Mouse (Mus musculus): ENCODE measurements around the gene Dhrs7b. TPM values are rescaled to one million over a fixed set of nuclear protein-coding genes. Genes with fewer than 3 reads are reported as not detected.
"Not testable (repeated sequence)": the region's sequence is repeated elsewhere in the genome, so short reads cannot be mapped to it uniquely, and the experiment has no call there.

Dhrs7b gene
- polyA plus RNA-seq, 1 experiment from 2014 or later: 20.2 TPM

GRCm38 (mm10) chr11:60871409-60871808 is 41.0 kb downstream of the Dhrs7b start:
- no peak for ATAC-seq (ENCODE audit: insufficient read depth)
- no peaks in the 10 kb centered on the region for H3K9me3 ChIP-seq (replicated peaks)
- peaks cover 50% of the 10 kb centered on the region for H3K4me1 ChIP-seq (replicated peaks)
- no peak overlapping the region for H3K27ac ChIP-seq (replicated peaks)
- H3K27me3 ChIP-seq: no peaks in the 10 kb centered on the region
- H3K36me3 ChIP-seq (replicated peaks): peaks cover 18% of the 10 kb centered on the region
- WGBS (ENCODE audit: insufficient replicate concordance): 75% methylated on average over 4 of the region's 4 CpGs
- no peak overlapping the region for H3K9ac ChIP-seq
- H3K4me3 ChIP-seq (replicated peaks): no peak overlapping the region
- H3K4me2 ChIP-seq: no peak overlapping the region

GRCm38 (mm10) chr11:60873101-60873500 is 42.7 kb downstream of the Dhrs7b start:
- Histone ChIP-seq H3K27me3 (no peaks in the 10 kb centered on the region), H3K4me1 (replicated peaks) (peaks cover 56% of the 10 kb centered on the region), H3K9me3 (replicated peaks) (no peaks in the 10 kb centered on the region), H3K9ac (no peak overlapping the region), H3K27ac (replicated peaks) (no peak overlapping the region), H3K36me3 (replicated peaks) (peaks cover 14% of the 10 kb centered on the region; the same call in 1 of the 2 replicates), H3K4me2 (no peak overlapping the region), H3K4me3 (replicated peaks) (no peak overlapping the region)
- WGBS (ENCODE audit: insufficient replicate concordance): 74% methylated on average over 6 of the region's 6 CpGs
- no peak for ATAC-seq (ENCODE audit: insufficient read depth)

DNA sequence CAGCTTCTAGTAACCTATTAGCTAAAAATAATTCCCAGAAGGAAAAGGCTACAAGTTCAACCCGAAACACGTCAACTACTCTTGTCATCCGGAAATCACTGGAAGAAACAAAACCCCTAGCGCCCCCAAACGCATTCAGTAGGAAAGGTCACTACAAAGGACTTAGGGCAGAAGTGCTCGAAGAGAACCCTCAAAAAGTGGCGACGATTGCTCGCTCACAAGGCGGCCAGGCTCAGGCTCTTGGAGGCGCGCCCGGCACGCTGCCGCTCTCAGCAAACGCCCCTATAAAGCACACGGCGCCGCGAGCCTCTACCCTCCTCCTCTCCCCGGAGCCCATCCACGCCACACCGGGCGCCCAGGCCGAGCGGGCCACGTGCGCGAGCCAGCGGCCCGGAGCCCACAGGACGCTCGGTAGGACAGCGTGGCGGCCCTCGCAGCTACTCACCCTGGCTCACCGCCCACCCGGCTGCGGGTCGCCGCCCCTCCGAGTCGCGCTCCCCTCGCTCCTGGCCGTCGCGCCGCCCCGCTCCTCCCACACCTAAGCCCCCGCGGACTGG is 47.7 kb downstream of the Dhrs7b start:
- H3K36me3 ChIP-seq (replicated peaks): 0 out of 2 replicates have a peak, but pooled peaks cover 3% of the 10 kb centered on the region
- under 1% methylated on average over 52 of the region's 52 CpGs for WGBS (ENCODE audit: insufficient replicate concordance)
- peak; percentile 64 for ATAC-seq (ENCODE audit: insufficient read depth)
- H3K4me1 ChIP-seq (replicated peaks): peaks cover 66% of the 10 kb centered on the region
- H3K9me3 ChIP-seq (replicated peaks): no peaks in the 10 kb centered on the region
- H3K4me2 ChIP-seq: peak overlapping the region; percentile 87
- peak overlapping the region; percentile 91 for H3K4me3 ChIP-seq (replicated peaks)
- peak overlapping the region; percentile 92 for H3K9ac ChIP-seq
- H3K27ac ChIP-seq (replicated peaks): peak overlapping the region; percentile 90
- H3K27me3 ChIP-seq: no peaks in the 10 kb centered on the region

DNA sequence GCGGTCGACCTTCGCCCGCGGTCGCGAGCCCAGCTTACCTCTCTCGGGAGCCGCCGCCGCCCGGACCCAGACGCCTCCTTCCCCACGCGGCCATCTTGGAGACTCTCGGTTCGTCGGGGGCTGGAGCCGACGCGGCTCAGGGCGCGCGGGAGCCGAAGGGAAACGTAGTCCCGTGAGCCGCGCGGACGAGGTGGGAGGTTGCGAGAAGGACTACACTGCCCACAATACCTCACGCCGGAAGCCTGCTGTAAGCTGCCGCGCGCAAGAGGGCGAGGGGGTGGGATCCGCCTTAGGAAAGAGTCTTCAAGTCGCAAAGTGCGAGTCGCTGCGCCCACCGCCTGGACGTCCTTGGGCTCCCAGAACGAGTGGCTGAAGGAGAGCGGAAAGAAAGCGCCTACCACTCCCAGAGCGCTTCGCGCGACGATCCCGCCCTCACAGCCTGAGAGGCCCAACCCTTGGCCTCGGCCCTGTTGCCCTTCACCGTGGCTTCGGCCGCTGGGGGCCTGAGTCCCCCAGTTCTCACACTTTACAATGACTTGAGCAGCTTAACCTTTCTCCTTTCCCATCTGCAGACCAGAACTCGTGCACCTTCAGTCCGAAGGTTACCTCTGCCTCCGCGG is 48.4 kb downstream of the Dhrs7b start, which contains the start of gene Tmem11:
TSS of gene Tmem11 (minus strand) at position 598 of the 620 bp plus-strand sequence.
- WGBS (ENCODE audit: insufficient replicate concordance): under 1% methylated on average over 62 of the region's 62 CpGs
- H3K4me1 ChIP-seq (replicated peaks): peaks cover 59% of the 10 kb centered on the region
- peak; percentile 99 for ATAC-seq (ENCODE audit: insufficient read depth)

DNA sequence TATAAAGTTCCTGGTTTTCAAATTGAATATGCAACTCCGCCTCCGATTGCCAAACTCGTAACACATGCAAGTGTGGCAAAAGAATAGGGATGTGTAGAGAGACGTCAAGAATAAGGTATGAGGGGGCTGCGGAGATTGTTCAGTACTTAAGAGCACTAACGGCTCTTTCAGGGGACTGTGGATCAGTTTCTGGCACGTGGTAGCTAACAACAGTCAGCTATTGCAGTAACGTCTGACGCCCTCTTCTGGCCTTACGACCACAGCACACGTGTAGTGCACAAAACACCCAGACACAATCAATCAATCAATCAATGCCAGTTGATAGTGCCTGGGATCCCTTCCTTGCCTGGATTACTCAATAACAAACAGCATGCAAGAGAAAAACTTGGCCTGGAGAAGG is 49.0 kb downstream of the Dhrs7b start:
- H3K9ac ChIP-seq: peak overlapping the region; percentile 92
- no peaks in the 10 kb centered on the region for H3K27me3 ChIP-seq
- 0 out of 2 replicates have a peak, but pooled peaks cover 3% of the 10 kb centered on the region for H3K36me3 ChIP-seq (replicated peaks)
- H3K4me1 ChIP-seq (replicated peaks): peaks cover 53% of the 10 kb centered on the region
- 1% methylated on average over 11 of the region's 11 CpGs for WGBS (ENCODE audit: insufficient replicate concordance)
- H3K4me2 ChIP-seq: peak overlapping the region; percentile 87
- H3K27ac ChIP-seq (replicated peaks): peak overlapping the region; percentile 90
- H3K4me3 ChIP-seq (replicated peaks): peak overlapping the region; percentile 91
- no peaks in the 10 kb centered on the region for H3K9me3 ChIP-seq (replicated peaks)
- ATAC-seq (ENCODE audit: insufficient read depth): no peak

More for the DNA sequence above, 48.4 kb downstream of the Dhrs7b start, which contains the start of gene Tmem11:
- H3K9ac ChIP-seq: peak within 1 kb of the TSS; percentile 92
- peak within 1 kb of the TSS; percentile 87 for H3K4me2 ChIP-seq
- H3K27me3 ChIP-seq: no peaks in the 10 kb centered on the region
- H3K27ac ChIP-seq (replicated peaks): peak within 1 kb of the TSS; percentile 90
- peak within 1 kb of the TSS; percentile 91 for H3K4me3 ChIP-seq (replicated peaks)
- 0 out of 2 replicates have a peak, but pooled peaks cover 3% of the 10 kb centered on the region for H3K36me3 ChIP-seq (replicated peaks)
- H3K9me3 ChIP-seq (replicated peaks): no peaks in the 10 kb centered on the region

- H3K27me3 ChIP-seq: 0 out of 2 replicates have a peak, but pooled peaks cover 3% of the 10 kb centered on the region
- no peak overlapping the region for H3K9ac ChIP-seq
- peaks cover 42% of the 10 kb centered on the region for H3K4me1 ChIP-seq (replicated peaks)
- H3K36me3 ChIP-seq (replicated peaks): 0 out of 2 replicates have a peak, but pooled peaks cover 3% of the 10 kb centered on the region
- no peaks in the 10 kb centered on the region for H3K9me3 ChIP-seq (replicated peaks)
- ATAC-seq (ENCODE audit: insufficient read depth): no peak
- no peak overlapping the region for H3K27ac ChIP-seq (replicated peaks)
- 87% methylated on average over 4 of the region's 4 CpGs for WGBS (ENCODE audit: insufficient replicate concordance)
- H3K4me2 ChIP-seq: no peak overlapping the region
- no peak overlapping the region for H3K4me3 ChIP-seq (replicated peaks)
Measured at GRCm38 (mm10) chr11:60880559-60880958, 50.1 kb downstream of the Dhrs7b start.

- no peak overlapping the region for H3K4me2 ChIP-seq
- ATAC-seq (ENCODE audit: insufficient read depth): no peak
- peaks cover 23% of the 10 kb centered on the region for H3K4me1 ChIP-seq (replicated peaks)
- H3K27me3 ChIP-seq: 0 out of 2 replicates have a peak, but pooled peaks cover 3% of the 10 kb centered on the region
- H3K9ac ChIP-seq: no peak overlapping the region
- 55% methylated on average over 3 of the region's 3 CpGs for WGBS (ENCODE audit: insufficient replicate concordance)
- no peak overlapping the region for H3K4me3 ChIP-seq (replicated peaks)
- no peaks in the 10 kb centered on the region for H3K9me3 ChIP-seq (replicated peaks)
- H3K27ac ChIP-seq (replicated peaks): no peak overlapping the region
- no peaks in the 10 kb centered on the region for H3K36me3 ChIP-seq (replicated peaks)
Measured at GRCm38 (mm10) chr11:60882386-60882785, 52.0 kb downstream of the Dhrs7b start.

DNA sequence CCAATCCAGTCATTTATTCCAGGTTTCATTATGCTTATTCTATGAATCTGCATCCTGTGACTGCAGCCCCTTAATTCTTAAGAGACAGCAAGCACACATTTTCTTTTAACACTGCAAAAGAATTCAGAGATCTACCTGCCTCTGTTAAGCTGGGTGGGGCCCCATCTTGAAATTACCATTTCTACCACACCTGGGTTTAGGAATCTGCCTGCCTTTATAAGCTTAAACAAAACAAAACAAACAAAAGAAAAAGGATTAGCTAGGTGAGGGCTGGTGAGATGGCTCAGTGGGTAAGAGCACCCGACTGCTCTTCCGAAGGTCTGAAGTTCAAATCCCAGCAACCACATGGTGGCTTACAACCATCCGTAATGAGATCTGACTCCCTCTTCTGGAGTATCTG is 56.6 kb downstream of the Dhrs7b start:
- not testable (repeated sequence) for H3K4me2 ChIP-seq; H3K9ac ChIP-seq; H3K27ac ChIP-seq (replicated peaks); H3K4me1 ChIP-seq (replicated peaks); H3K36me3 ChIP-seq (replicated peaks); ATAC-seq (ENCODE audit: insufficient read depth); H3K27me3 ChIP-seq; H3K4me3 ChIP-seq (replicated peaks); H3K9me3 ChIP-seq (replicated peaks)
- WGBS (ENCODE audit: insufficient replicate concordance): 82% methylated on average over 3 of the region's 3 CpGs

GRCm38 (mm10) chr11:60889861-60890260 is 59.4 kb downstream of the Dhrs7b start:
- no peak overlapping the region for H3K9ac ChIP-seq
- no peaks in the 10 kb centered on the region for H3K4me1 ChIP-seq (replicated peaks)
- H3K36me3 ChIP-seq (replicated peaks): no peaks in the 10 kb centered on the region
- H3K4me2 ChIP-seq: no peak overlapping the region
- no peaks in the 10 kb centered on the region for H3K9me3 ChIP-seq (replicated peaks)
- H3K27ac ChIP-seq (replicated peaks): no peak overlapping the region
- 33% methylated on average over 2 of the region's 2 CpGs for WGBS (ENCODE audit: insufficient replicate concordance)
- H3K4me3 ChIP-seq (replicated peaks): no peak overlapping the region
- 0 out of 2 replicates have a peak, but pooled peaks cover 3% of the 10 kb centered on the region for H3K27me3 ChIP-seq
- no peak for ATAC-seq (ENCODE audit: insufficient read depth)

DNA sequence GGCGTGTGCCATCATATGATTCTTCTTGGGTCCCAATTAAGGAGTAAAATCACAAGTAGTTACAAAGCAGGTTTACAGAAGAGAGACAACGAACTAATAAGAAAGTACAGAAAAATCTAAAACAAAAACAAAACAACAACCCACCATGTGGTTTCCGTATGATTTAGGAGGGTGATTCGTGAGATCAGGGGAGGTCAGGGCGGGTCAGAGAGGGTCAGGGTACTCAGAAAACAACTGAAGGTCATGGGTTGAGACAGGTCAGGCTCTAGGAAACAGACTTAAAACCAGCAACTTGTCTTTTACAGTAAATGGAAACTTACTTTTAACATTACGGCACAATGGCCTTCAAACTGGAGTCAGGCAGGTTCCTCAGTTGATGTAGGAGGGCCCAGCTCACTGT is 59.9 kb downstream of the Dhrs7b start:
- no peak overlapping the region for H3K4me2 ChIP-seq
- no peaks in the 10 kb centered on the region for H3K9me3 ChIP-seq (replicated peaks)
- no peak overlapping the region for H3K9ac ChIP-seq
- no peaks in the 10 kb centered on the region for H3K4me1 ChIP-seq (replicated peaks)
- H3K4me3 ChIP-seq (replicated peaks): no peak overlapping the region
- no peak overlapping the region for H3K27ac ChIP-seq (replicated peaks)
- no peaks in the 10 kb centered on the region for H3K36me3 ChIP-seq (replicated peaks)
- no peaks in the 10 kb centered on the region for H3K27me3 ChIP-seq
- 59% methylated on average over 6 of the region's 6 CpGs for WGBS (ENCODE audit: insufficient replicate concordance)
- ATAC-seq (ENCODE audit: insufficient read depth): no peak

GRCm38 (mm10) chr11:60890744-60891143 is 60.3 kb downstream of the Dhrs7b start:
- no peaks in the 10 kb centered on the region for H3K36me3 ChIP-seq (replicated peaks)
- no peaks in the 10 kb centered on the region for H3K27me3 ChIP-seq
- WGBS (ENCODE audit: insufficient replicate concordance): 53% methylated on average over 3 of the region's 3 CpGs
- H3K27ac ChIP-seq (replicated peaks): no peak overlapping the region
- ATAC-seq (ENCODE audit: insufficient read depth): no peak
- H3K9me3 ChIP-seq (replicated peaks): no peaks in the 10 kb centered on the region
- H3K4me3 ChIP-seq (replicated peaks): no peak overlapping the region
- no peak overlapping the region for H3K4me2 ChIP-seq
- no peaks in the 10 kb centered on the region for H3K4me1 ChIP-seq (replicated peaks)
- H3K9ac ChIP-seq: no peak overlapping the region

All from liver, embryonic 15.5 days (tissue).